Mouse (Mus musculus) erythroid progenitor cell, adult 5-6 weeks (primary cell): ENCODE data around the gene Ppat. TPM values are rescaled to one million over a fixed set of nuclear protein-coding genes. Genes with fewer than 3 reads are reported as not detected.

Experiments
- ATAC-seq: replicated peaks from 2 replicates; pipeline ENCODE4 v1.8.0; 2016; ENCODE audit warnings: moderate number of reproducible peaks, mild to moderate bottlenecking, moderate TSS enrichment, inconsistent platforms; ENCODE audit not compliant: poor library complexity, low FRiP score, severe bottlenecking
- total RNA-seq, 2 experiments: library from RNA; stranded (forward) in 1 of 2; stranded (reverse) in 1 of 2; fragments of 150-400 nt in 1 of 2; fragments of 186-747, 209-891 nt in 1 of 2; gene quantifications; 2 replicates each; pipeline versions ENCODE4 v1.2.3 to v1.2.4; 2015 to 2017; ENCODE audit warnings: low replicate concordance in 2 of 2

The Ppat gene
- total RNA-seq, 2 experiments from 2014 or later, result 12.2 to 17.4 TPM

DNA sequence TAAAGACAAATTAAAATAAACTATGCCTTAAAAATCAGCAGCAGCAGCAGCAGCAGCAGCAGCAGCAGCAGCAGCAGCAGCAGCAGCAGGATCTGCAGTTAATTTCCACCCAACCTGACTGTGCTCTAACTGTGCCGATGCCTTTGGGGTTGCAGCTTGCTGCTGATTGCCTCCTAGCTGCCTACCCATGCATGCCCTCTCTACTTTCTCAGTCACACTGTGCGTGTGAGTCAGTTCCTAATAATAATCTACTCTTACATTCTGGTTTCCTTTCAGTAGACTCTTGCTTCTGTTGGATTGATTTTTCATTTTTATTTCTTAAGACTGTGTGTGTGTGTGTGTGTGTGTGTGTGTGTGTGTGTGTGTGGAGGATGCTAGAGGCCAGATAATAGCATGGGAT, 58.3 kb downstream of the Ppat start:
- no peak for ATAC-seq

DNA sequence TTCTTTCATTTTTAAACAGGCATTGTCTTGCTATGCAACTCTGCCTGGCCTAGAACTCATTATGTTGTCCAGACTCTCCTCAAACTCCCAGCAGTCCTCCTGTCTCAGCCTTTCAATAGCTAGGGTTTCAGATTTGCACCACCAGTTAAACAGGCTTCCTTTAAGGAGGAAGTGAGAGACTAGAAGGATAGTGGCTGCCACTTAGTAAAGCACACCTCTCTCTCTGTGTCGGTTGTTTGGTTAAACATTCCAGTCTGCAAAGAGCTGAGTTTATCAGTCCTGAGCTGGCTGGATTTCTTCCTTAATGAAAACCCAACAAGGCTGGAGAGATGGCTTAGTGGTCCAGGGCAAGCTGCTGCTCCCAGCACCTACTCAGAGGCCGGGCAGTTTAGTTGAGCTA, 58.8 kb downstream of the Ppat start:
- no peak for ATAC-seq

GRCm38 (mm10) chr5:76887011-76887410, 64.4 kb downstream of the Ppat start:
- ATAC-seq, result no peak

DNA sequence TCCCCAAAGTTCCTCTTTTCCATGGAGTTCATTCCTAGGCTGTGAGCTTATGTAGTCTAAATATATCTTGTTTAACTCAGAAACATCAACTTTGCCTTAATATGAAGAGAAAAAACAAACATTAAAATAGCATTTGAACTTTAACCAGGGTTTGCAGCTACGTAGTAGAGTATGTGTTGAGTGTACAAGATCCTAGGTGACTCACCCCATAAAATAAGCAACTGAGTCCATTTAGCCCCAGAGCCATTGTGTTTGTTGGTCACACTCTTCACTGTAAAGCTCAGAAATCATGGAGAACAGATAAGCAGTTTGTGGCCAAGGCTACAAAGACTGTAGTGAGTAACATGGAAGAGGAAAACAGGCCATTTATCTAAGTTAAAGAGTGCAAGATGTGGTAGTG, 67.3 kb downstream of the Ppat start:
- ATAC-seq, result no peak

- ATAC-seq, result no peak
These were observed 75.1 kb downstream of the Ppat start for GRCm38 (mm10) chr5:76876106-76876758.

GRCm38 (mm10) chr5:76869553-76869952, 81.8 kb downstream of the Ppat start:
- ATAC-seq, result no peak

GRCm38 (mm10) chr5:76868693-76869286, 82.6 kb downstream of the Ppat start:
- 0 out of 2 replicates have a peak, but pooled peaks have one; percentile 66 for ATAC-seq

GRCm38 (mm10) chr5:76866819-76867218, 84.6 kb downstream of the Ppat start:
- ATAC-seq, result no peak

Other genes starting within 250 kb of the Ppat start
- gene Aasdh, start 46.1 kb downstream of the Ppat start, total RNA-seq (2015; ENCODE audit: low replicate concordance), result 2.5 and 24.9 TPM in 2 replicates
- 6.3 and 12.6 TPM in 2 replicates for gene Aasdh, start 46.1 kb downstream of the Ppat start, total RNA-seq (2017; ENCODE audit: low replicate concordance)
- 105 and 119 TPM in 2 replicates for gene Paics, start 271 bp downstream of the Ppat start, total RNA-seq (2015; ENCODE audit: low replicate concordance)
- gene Paics, start 271 bp downstream of the Ppat start, total RNA-seq (2017; ENCODE audit: low replicate concordance), result 75.2 and 130 TPM in 2 replicates
- 41.4 and 41.5 TPM in 2 replicates for gene Srp72, start 23.1 kb upstream of the Ppat start, total RNA-seq (2015; ENCODE audit: low replicate concordance)
- gene Srp72, start 23.1 kb upstream of the Ppat start, total RNA-seq (2017; ENCODE audit: low replicate concordance), result 28.4 and 102 TPM in 2 replicates
- not detected in 2 replicates for gene Arl9, start 52.5 kb upstream of the Ppat start, total RNA-seq (2015; ENCODE audit: low replicate concordance)
- gene Arl9, start 52.5 kb upstream of the Ppat start, total RNA-seq (2017; ENCODE audit: low replicate concordance), result not detected in 2 replicates
- gene Thegl, start 64.4 kb upstream of the Ppat start, total RNA-seq (2015; ENCODE audit: low replicate concordance), result not detected in 2 replicates
- gene Thegl, start 64.4 kb upstream of the Ppat start, total RNA-seq (2017; ENCODE audit: low replicate concordance), result not detected in 2 replicates
- gene Hopx, start 163.5 kb upstream of the Ppat start, total RNA-seq (2015; ENCODE audit: low replicate concordance), result 2.1 and 4.3 TPM in 2 replicates
- 2.4 TPM in 1 of 2 replicates, not detected in the other for gene Hopx, start 163.5 kb upstream of the Ppat start, total RNA-seq (2017; ENCODE audit: low replicate concordance)